Mouse (Mus musculus) heart, postnatal 0 days (tissue): ENCODE data around the gene Clspn.

Source experiments
- CTCF ChIP-seq: IDR thresholded peaks from 2 replicates; pipeline ENCODE4 v1.5.1; 2016; ENCODE audit warnings: antibody characterized with exemption, control low read depth, low read depth
- EP300 ChIP-seq: IDR thresholded peaks from 2 replicates; pipeline ENCODE4 v1.6.1; 2016; ENCODE audit warnings: antibody characterized with exemption, low read depth

DNA sequence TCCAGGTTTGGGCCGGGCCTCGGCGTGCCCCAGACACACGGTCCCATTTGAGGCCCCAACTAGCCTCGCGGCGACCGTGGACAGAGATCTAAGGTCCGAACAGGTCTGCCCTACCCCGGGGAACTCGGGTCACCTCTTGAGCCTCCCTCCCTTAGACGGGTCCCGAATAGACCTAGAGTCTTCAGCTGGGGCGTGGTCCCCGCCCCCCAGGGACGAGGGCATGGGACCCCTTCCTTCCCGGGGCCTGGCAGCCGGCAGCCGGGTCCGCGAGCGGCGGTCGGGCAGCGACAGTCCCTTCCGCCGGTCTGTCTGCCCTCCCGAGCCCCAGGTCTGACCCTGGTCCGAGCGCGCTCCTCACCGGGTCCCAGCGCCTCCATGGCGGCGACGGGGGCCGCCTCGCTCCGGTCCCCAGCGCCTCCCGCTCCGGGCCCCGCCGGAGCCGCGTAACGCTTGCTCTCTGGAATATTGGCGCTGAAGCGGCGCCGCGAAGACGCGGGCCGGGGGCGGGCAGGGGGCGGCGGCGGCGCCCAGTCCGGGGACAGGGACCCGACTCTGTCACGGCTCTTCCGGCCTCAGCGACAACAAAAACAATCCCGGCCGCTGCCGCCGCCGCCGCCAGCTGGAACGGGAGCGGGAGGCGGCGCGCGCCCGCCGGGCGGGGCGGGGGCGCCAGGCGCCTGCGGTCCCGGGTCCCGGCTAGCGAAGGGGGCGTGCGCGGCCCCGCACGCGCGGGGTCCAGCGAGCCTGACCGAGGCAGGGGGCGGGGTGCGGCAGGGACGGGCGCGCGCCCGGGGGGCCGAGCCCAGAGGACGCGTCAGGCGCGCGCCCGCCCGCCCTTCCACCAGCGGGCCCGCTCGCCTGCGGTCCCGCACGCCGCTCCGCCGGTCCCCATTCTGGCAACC is 23.7 kb upstream of the Clspn start, which contains the start of gene Ago4:
- TF ChIP-seq CTCF: no peak
- TF ChIP-seq EP300: no peak
